Mouse (Mus musculus): ENCODE results near the gene Alkbh6. TPM values are rescaled to one million over a fixed set of nuclear protein-coding genes. Genes with fewer than 3 reads are reported as not detected.
A peak's percentile ranks its signal among the peaks of the same experiment; 100 is the strongest.

Alkbh6 gene
- polyA plus RNA-seq, 1 experiment from 2014 or later: 99.2 TPM

GRCm38 (mm10) chr7:30363344-30363738 is 54.8 kb downstream of the Alkbh6 start:
- ATAC-seq (ENCODE audit: low FRiP score, low read depth): 0 out of 2 replicates have a peak, but pooled peaks have one; percentile 1
- H3K9me3 ChIP-seq: no peaks in the 10 kb centered on the region
- peak overlapping the region; percentile 66 for H3K4me3 ChIP-seq
- H3K36me3 ChIP-seq: peaks cover 15% of the 10 kb centered on the region
- 72% methylated on average over 6 of the region's 6 CpGs for WGBS
- H3K4me2 ChIP-seq (replicated peaks): peak overlapping the region; percentile 81
- H3K9ac ChIP-seq: peak overlapping the region; percentile 88; the same call in 1 of the 2 replicates
- H3K27ac ChIP-seq: no peak overlapping the region
- H3K4me1 ChIP-seq: peaks cover 28% of the 10 kb centered on the region
- peaks cover 16% of the 10 kb centered on the region for H3K27me3 ChIP-seq

Other genes with a start within 250 kb of the Alkbh6 start
- gene Zfp82, start 235.8 kb upstream of the Alkbh6 start, polyA plus RNA-seq (2015; fragmentation: Nextera tagmentation; extraction: Ambion mirVana): 8.8 and 9.7 TPM in 2 replicates
- gene Gm26920, start 218.3 kb upstream of the Alkbh6 start, polyA plus RNA-seq (2015; fragmentation: Nextera tagmentation; extraction: Ambion mirVana): 2.3 and 3.3 TPM in 2 replicates
- 18.8 and 20.6 TPM in 2 replicates for gene Zfp566, start 218.2 kb upstream of the Alkbh6 start, polyA plus RNA-seq (2015; fragmentation: Nextera tagmentation; extraction: Ambion mirVana)
- 147 and 154 TPM in 2 replicates for gene Zfp260, start 213.9 kb upstream of the Alkbh6 start, polyA plus RNA-seq (2015; fragmentation: Nextera tagmentation; extraction: Ambion mirVana)
- gene Zfp382, start 186.8 kb upstream of the Alkbh6 start, polyA plus RNA-seq (2015; fragmentation: Nextera tagmentation; extraction: Ambion mirVana): 13.8 and 14.6 TPM in 2 replicates
- 22.2 and 22.4 TPM in 2 replicates for gene Zfp146, start 139.0 kb upstream of the Alkbh6 start, polyA plus RNA-seq (2015; fragmentation: Nextera tagmentation; extraction: Ambion mirVana)
- 1.8 and 2.4 TPM in 2 replicates for gene Cox7a1, start 124.6 kb upstream of the Alkbh6 start, polyA plus RNA-seq (2015; fragmentation: Nextera tagmentation; extraction: Ambion mirVana)
- 94.9 and 100 TPM in 2 replicates for gene Capns1, start 109.9 kb upstream of the Alkbh6 start, polyA plus RNA-seq (2015; fragmentation: Nextera tagmentation; extraction: Ambion mirVana)
- 171 and 184 TPM in 2 replicates for gene Polr2i, start 76.8 kb upstream of the Alkbh6 start, polyA plus RNA-seq (2015; fragmentation: Nextera tagmentation; extraction: Ambion mirVana)
- gene Tbcb, start 76.4 kb upstream of the Alkbh6 start, polyA plus RNA-seq (2015; fragmentation: Nextera tagmentation; extraction: Ambion mirVana): 219 and 220 TPM in 2 replicates
- gene Ovol3, start 73.0 kb upstream of the Alkbh6 start, polyA plus RNA-seq (2015; fragmentation: Nextera tagmentation; extraction: Ambion mirVana): 0.28 TPM in 1 of 2 replicates, not detected in the other
- gene Thap8, start 28.6 kb upstream of the Alkbh6 start, polyA plus RNA-seq (2015; fragmentation: Nextera tagmentation; extraction: Ambion mirVana): 0.28 and 0.48 TPM in 2 replicates
- 8.5 and 9.2 TPM in 2 replicates for gene Wdr62, start 28.3 kb upstream of the Alkbh6 start, polyA plus RNA-seq (2015; fragmentation: Nextera tagmentation; extraction: Ambion mirVana)
- 51.2 and 51.5 TPM in 2 replicates for gene Clip3, start 17.0 kb upstream of the Alkbh6 start, polyA plus RNA-seq (2015; fragmentation: Nextera tagmentation; extraction: Ambion mirVana)
- gene Syne4, start 6.1 kb downstream of the Alkbh6 start, polyA plus RNA-seq (2015; fragmentation: Nextera tagmentation; extraction: Ambion mirVana): 89.9 and 90.4 TPM in 2 replicates
- 0.95 and 1.2 TPM in 2 replicates for gene E130208F15Rik, start 13.0 kb downstream of the Alkbh6 start, polyA plus RNA-seq (2015; fragmentation: Nextera tagmentation; extraction: Ambion mirVana)
- 20.0 and 22.4 TPM in 2 replicates for gene Sdhaf1, start 15.2 kb downstream of the Alkbh6 start, polyA plus RNA-seq (2015; fragmentation: Nextera tagmentation; extraction: Ambion mirVana)
- 6.8 and 7.5 TPM in 2 replicates for gene Lrfn3, start 54.1 kb downstream of the Alkbh6 start, polyA plus RNA-seq (2015; fragmentation: Nextera tagmentation; extraction: Ambion mirVana)
- gene Tyrobp, start 105.0 kb downstream of the Alkbh6 start, polyA plus RNA-seq (2015; fragmentation: Nextera tagmentation; extraction: Ambion mirVana): 29.7 and 32.7 TPM in 2 replicates
- 0.64 and 0.68 TPM in 2 replicates for gene Hcst, start 111.1 kb downstream of the Alkbh6 start, polyA plus RNA-seq (2015; fragmentation: Nextera tagmentation; extraction: Ambion mirVana)
- gene Nfkbid, start 113.0 kb downstream of the Alkbh6 start, polyA plus RNA-seq (2015; fragmentation: Nextera tagmentation; extraction: Ambion mirVana): 1.3 and 2.0 TPM in 2 replicates
- gene Aplp1, start 136.8 kb downstream of the Alkbh6 start, polyA plus RNA-seq (2015; fragmentation: Nextera tagmentation; extraction: Ambion mirVana): 38.4 and 44.2 TPM in 2 replicates
- gene Kirrel2, start 149.0 kb downstream of the Alkbh6 start, polyA plus RNA-seq (2015; fragmentation: Nextera tagmentation; extraction: Ambion mirVana): 0.20 and 0.23 TPM in 2 replicates
- 0.09 TPM in 2 replicates for gene Nphs1, start 149.6 kb downstream of the Alkbh6 start, polyA plus RNA-seq (2015; fragmentation: Nextera tagmentation; extraction: Ambion mirVana)
- 0.32 TPM in 1 of 2 replicates, not detected in the other for gene Prodh2, start 184.9 kb downstream of the Alkbh6 start, polyA plus RNA-seq (2015; fragmentation: Nextera tagmentation; extraction: Ambion mirVana)
- gene Arhgap33, start 226.3 kb downstream of the Alkbh6 start, polyA plus RNA-seq (2015; fragmentation: Nextera tagmentation; extraction: Ambion mirVana): 11.4 and 11.6 TPM in 2 replicates
- 15.4 and 17.5 TPM in 2 replicates for gene Hspb6, start 243.5 kb downstream of the Alkbh6 start, polyA plus RNA-seq (2015; fragmentation: Nextera tagmentation; extraction: Ambion mirVana)
- 13.9 TPM in 2 replicates for gene Proser3, start 243.6 kb downstream of the Alkbh6 start, polyA plus RNA-seq (2015; fragmentation: Nextera tagmentation; extraction: Ambion mirVana)

Data from limb, embryonic 13.5 days (tissue).